Mouse (Mus musculus) heart, adult 2 months (tissue): Measurements from ENCODE around the gene Angptl2.

ENCODE experiments used
- CTCF ChIP-seq: fragments of 200-600 bp; IDR thresholded peaks from 2 replicates; pipeline ENCODE4 v1.8.1; 2022; ENCODE audit warnings: antibody characterized with exemption, mild to moderate bottlenecking, moderate library complexity
- POLR2A ChIP-seq: fragments of 200-500 bp; IDR thresholded peaks from 2 replicates; pipeline ENCODE4 v1.6.1; 2011; ENCODE audit warnings: mild to moderate bottlenecking, low read depth, low read length, control low read depth; ENCODE audit not compliant: insufficient read depth

DNA sequence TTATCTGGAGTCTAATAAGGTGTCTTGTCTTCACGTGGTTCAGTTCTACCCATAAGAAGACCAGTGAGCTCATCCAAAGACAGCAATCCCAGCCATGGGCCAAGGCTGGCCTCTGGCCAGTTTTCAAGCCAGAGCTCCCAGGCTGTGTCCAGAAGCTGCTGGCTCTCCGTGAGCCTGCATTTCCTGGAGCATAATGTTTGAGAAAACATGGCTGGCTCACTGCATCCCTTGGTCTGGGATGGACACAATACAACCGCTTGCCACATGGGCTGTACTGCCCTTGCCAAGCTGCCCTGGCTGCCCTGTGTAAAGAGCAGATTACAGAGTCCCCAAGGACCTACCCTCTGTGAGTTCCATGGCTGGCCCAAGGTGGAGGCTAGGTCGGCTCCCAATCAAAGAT lies 67.0 kb downstream of the Angptl2 start:
- no peak for TF ChIP-seq CTCF
- no peak for TF ChIP-seq POLR2A
